Mouse (Mus musculus): ENCODE results near the gene Pepd. TPM values are rescaled to one million over a fixed set of nuclear protein-coding genes. Genes with fewer than 3 reads are reported as not detected.

The Pepd gene
- polyA plus RNA-seq, 1 experiment from 2014 or later = 59.3 TPM

GRCm38 (mm10) chr7:34984526-34985133, 72.5 kb downstream of the Pepd start:
- no peak for ATAC-seq (ENCODE audit: insufficient read depth)
- H3K4me2 ChIP-seq = peak overlapping the region; percentile 61
- H3K27ac ChIP-seq (replicated peaks) = peak overlapping the region; percentile 96
- 38% methylated on average over 11 of the region's 11 CpGs for WGBS (ENCODE audit: insufficient replicate concordance)
- H3K4me1 ChIP-seq (replicated peaks) = peaks cover 58% of the 10 kb centered on the region
- peak overlapping the region; percentile 56; the same call in 1 of the 2 replicates for H3K9ac ChIP-seq
- no peaks in the 10 kb centered on the region for H3K9me3 ChIP-seq (replicated peaks)
- H3K36me3 ChIP-seq (replicated peaks) = peaks cover 9% of the 10 kb centered on the region; the same call in 1 of the 2 replicates
- no peaks in the 10 kb centered on the region for H3K27me3 ChIP-seq
- no peak overlapping the region; the same call in 1 of the 2 replicates for H3K4me3 ChIP-seq (replicated peaks)

- peak overlapping the region; percentile 22 for H3K4me3 ChIP-seq (replicated peaks)
- H3K4me1 ChIP-seq (replicated peaks) = peaks cover 58% of the 10 kb centered on the region
- 24% methylated on average over 9 of the region's 9 CpGs for WGBS (ENCODE audit: insufficient replicate concordance)
- H3K9ac ChIP-seq = peak overlapping the region; percentile 56
- H3K36me3 ChIP-seq (replicated peaks) = peaks cover 11% of the 10 kb centered on the region; the same call in 1 of the 2 replicates
- peak; percentile 18; the same call in 1 of the 2 replicates for ATAC-seq (ENCODE audit: insufficient read depth)
- H3K27ac ChIP-seq (replicated peaks) = peak overlapping the region; percentile 96
- no peaks in the 10 kb centered on the region for H3K27me3 ChIP-seq
- H3K4me2 ChIP-seq = peak overlapping the region; percentile 61
- no peaks in the 10 kb centered on the region for H3K9me3 ChIP-seq (replicated peaks)
Observed at GRCm38 (mm10) chr7:34985216-34985615, 73.0 kb downstream of the Pepd start.

GRCm38 (mm10) chr7:34985646-34986045, 73.5 kb downstream of the Pepd start:
- peak; percentile 98 for ATAC-seq (ENCODE audit: insufficient read depth)
- Histone ChIP-seq H3K9me3 (replicated peaks) (no peaks in the 10 kb centered on the region), H3K4me1 (replicated peaks) (peaks cover 61% of the 10 kb centered on the region), H3K4me2 (peak overlapping the region; percentile 61), H3K27me3 (no peaks in the 10 kb centered on the region), H3K4me3 (replicated peaks) (peak overlapping the region; percentile 22), H3K36me3 (replicated peaks) (peaks cover 11% of the 10 kb centered on the region; the same call in 1 of the 2 replicates), H3K9ac (peak overlapping the region; percentile 56), H3K27ac (replicated peaks) (peak overlapping the region; percentile 96)

GRCm38 (mm10) chr7:34986575-34987150, 74.5 kb downstream of the Pepd start:
- peak overlapping the region; percentile 39 for H3K9ac ChIP-seq
- peaks cover 11% of the 10 kb centered on the region; the same call in 1 of the 2 replicates for H3K36me3 ChIP-seq (replicated peaks)
- no peaks in the 10 kb centered on the region for H3K9me3 ChIP-seq (replicated peaks)
- no peak for ATAC-seq (ENCODE audit: insufficient read depth)
- WGBS (ENCODE audit: insufficient replicate concordance) = 75% methylated on average over 7 of the region's 7 CpGs
- no peaks in the 10 kb centered on the region for H3K27me3 ChIP-seq
- peaks cover 70% of the 10 kb centered on the region for H3K4me1 ChIP-seq (replicated peaks)
- peak overlapping the region; percentile 96 for H3K27ac ChIP-seq (replicated peaks)
- no peak overlapping the region for H3K4me2 ChIP-seq
- no peak overlapping the region for H3K4me3 ChIP-seq (replicated peaks)

GRCm38 (mm10) chr7:34987258-34987657, 75.1 kb downstream of the Pepd start:
- Histone ChIP-seq H3K4me3 (replicated peaks) (no peak overlapping the region), H3K27me3 (no peaks in the 10 kb centered on the region), H3K4me2 (no peak overlapping the region), H3K27ac (replicated peaks) (peak overlapping the region; percentile 96), H3K9me3 (replicated peaks) (no peaks in the 10 kb centered on the region), H3K36me3 (replicated peaks) (peaks cover 8% of the 10 kb centered on the region; the same call in 1 of the 2 replicates), H3K9ac (0 out of 2 replicates have a peak overlapping the region, but pooled peaks have one; percentile 4), H3K4me1 (replicated peaks) (peaks cover 67% of the 10 kb centered on the region)
- ATAC-seq (ENCODE audit: insufficient read depth) = no peak
- 66% methylated on average over 6 of the region's 6 CpGs for WGBS (ENCODE audit: insufficient replicate concordance)

- Histone ChIP-seq H3K4me2 (no peak overlapping the region), H3K9me3 (replicated peaks) (no peaks in the 10 kb centered on the region), H3K4me1 (replicated peaks) (peaks cover 60% of the 10 kb centered on the region), H3K36me3 (replicated peaks) (peaks cover 3% of the 10 kb centered on the region; the same call in 1 of the 2 replicates), H3K4me3 (replicated peaks) (no peak overlapping the region), H3K27me3 (no peaks in the 10 kb centered on the region), H3K27ac (replicated peaks) (0 out of 2 replicates have a peak overlapping the region, but pooled peaks have one; percentile 96), H3K9ac (no peak overlapping the region)
- WGBS (ENCODE audit: insufficient replicate concordance) = 75% methylated on average over 3 of the region's 3 CpGs
- ATAC-seq (ENCODE audit: insufficient read depth) = no peak
Observed at GRCm38 (mm10) chr7:34988488-34988887, 76.3 kb downstream of the Pepd start.

- Histone ChIP-seq H3K4me1 (replicated peaks) (peaks cover 27% of the 10 kb centered on the region), H3K27ac (replicated peaks) (peak overlapping the region; percentile 6; the same call in 1 of the 2 replicates), H3K27me3 (no peaks in the 10 kb centered on the region), H3K9ac (no peak overlapping the region), H3K9me3 (replicated peaks) (no peaks in the 10 kb centered on the region), H3K4me3 (replicated peaks) (no peak overlapping the region), H3K4me2 (no peak overlapping the region), H3K36me3 (replicated peaks) (peaks cover 3% of the 10 kb centered on the region; the same call in 1 of the 2 replicates)
- no peak for ATAC-seq (ENCODE audit: insufficient read depth)
- WGBS (ENCODE audit: insufficient replicate concordance) = 72% methylated on average over 6 of the region's 6 CpGs
Observed at GRCm38 (mm10) chr7:34991731-34992246, 79.6 kb downstream of the Pepd start.

GRCm38 (mm10) chr7:34992766-34993165, 80.6 kb downstream of the Pepd start:
- Histone ChIP-seq H3K9me3 (replicated peaks) (no peaks in the 10 kb centered on the region), H3K27me3 (no peaks in the 10 kb centered on the region), H3K9ac (no peak overlapping the region), H3K36me3 (replicated peaks) (peaks cover 3% of the 10 kb centered on the region; the same call in 1 of the 2 replicates), H3K4me3 (replicated peaks) (no peak overlapping the region), H3K4me1 (replicated peaks) (peaks cover 19% of the 10 kb centered on the region), H3K27ac (replicated peaks) (no peak overlapping the region), H3K4me2 (no peak overlapping the region)
- ATAC-seq (ENCODE audit: insufficient read depth) = no peak
- WGBS (ENCODE audit: insufficient replicate concordance) = 75% methylated on average over 3 of the region's 3 CpGs

- Histone ChIP-seq H3K9ac (no peak overlapping the region), H3K4me3 (replicated peaks) (no peak overlapping the region), H3K27me3 (no peaks in the 10 kb centered on the region), H3K27ac (replicated peaks) (no peak overlapping the region), H3K9me3 (replicated peaks) (no peaks in the 10 kb centered on the region), H3K36me3 (replicated peaks) (no peaks in the 10 kb centered on the region), H3K4me2 (no peak overlapping the region), H3K4me1 (replicated peaks) (peaks cover 9% of the 10 kb centered on the region)
- WGBS (ENCODE audit: insufficient replicate concordance) = 67% methylated on average over 7 of the region's 7 CpGs
- ATAC-seq (ENCODE audit: insufficient read depth) = no peak
Observed at GRCm38 (mm10) chr7:34995872-34996662, 83.9 kb downstream of the Pepd start.

- Histone ChIP-seq H3K27ac (replicated peaks) (no peak overlapping the region), H3K9ac (no peak overlapping the region), H3K4me1 (replicated peaks) (no peaks in the 10 kb centered on the region), H3K9me3 (replicated peaks) (no peaks in the 10 kb centered on the region), H3K36me3 (replicated peaks) (no peaks in the 10 kb centered on the region), H3K27me3 (no peaks in the 10 kb centered on the region), H3K4me2 (no peak overlapping the region), H3K4me3 (replicated peaks) (no peak overlapping the region)
- 35% methylated on average over 6 of the region's 6 CpGs for WGBS (ENCODE audit: insufficient replicate concordance)
- no peak for ATAC-seq (ENCODE audit: insufficient read depth)
Observed at GRCm38 (mm10) chr7:35000839-35001238, 88.7 kb downstream of the Pepd start.

Data from liver, embryonic 15.5 days (tissue).